Mouse (Mus musculus): ENCODE data around the gene 2700081O15Rik. TPM values are rescaled to one million over a fixed set of nuclear protein-coding genes. Genes with fewer than 3 reads are reported as not detected.
"Not testable (repeated sequence)": the region's sequence is repeated elsewhere in the genome, so short reads cannot be mapped to it uniquely, and the experiment has no call there.

The 2700081O15Rik gene
- total and polyA plus RNA-seq, 2 experiments from 2014 or later = 24.3 to 185 TPM

DNA sequence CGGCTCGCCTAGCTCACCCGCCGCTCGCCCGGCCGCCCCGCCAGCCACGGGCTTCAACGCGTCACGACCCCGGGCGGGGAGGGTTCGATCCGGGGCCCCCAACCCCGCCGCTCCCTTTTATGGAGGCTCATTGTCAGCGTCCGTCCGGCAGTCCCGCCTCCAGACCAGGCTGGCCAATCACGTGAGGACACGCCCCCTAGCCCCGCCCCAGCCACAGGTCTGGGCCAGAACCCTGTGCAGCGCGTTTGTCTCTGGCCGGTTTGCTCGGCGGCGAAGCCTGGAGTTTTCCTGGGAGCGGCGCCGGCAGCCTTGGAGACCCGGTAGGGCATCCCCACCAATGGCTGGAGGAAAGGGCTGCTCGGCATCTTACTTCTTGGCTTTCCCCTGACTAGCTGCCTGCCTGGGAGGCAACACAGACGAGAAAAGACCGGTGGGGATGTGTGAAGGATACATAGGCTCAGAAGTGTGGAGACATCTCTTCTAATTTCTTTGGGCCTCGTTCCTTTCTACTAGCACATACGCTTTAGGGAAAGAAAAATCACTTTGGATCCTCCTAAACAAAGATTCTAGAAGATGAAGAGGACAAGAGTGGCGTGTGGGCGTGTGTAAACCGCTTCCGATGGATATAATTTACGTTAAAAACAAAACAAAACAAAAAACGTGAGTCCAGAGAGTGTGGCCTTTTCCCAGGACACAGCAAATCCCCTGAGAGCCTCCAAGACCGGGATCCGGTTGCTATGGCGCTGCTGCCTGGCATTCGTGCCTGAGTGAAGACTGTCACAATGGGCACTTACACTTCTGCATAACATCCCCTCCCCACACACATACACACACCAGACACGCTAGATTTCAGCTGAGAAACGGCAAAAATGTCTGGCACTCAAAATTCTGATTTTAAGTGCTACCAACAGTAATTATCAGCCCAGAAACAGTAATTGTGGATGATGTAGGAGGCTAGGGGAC is 34.2 kb upstream of the 2700081O15Rik start, which contains the start of gene Spindoc:
Spindoc (minus strand) TSS at position 92 of the 963 bp plus-strand sequence.
- Histone ChIP-seq H3K9ac (peak within 1 kb of the TSS; percentile 93), H3K27me3 (ENCODE audit: insufficient read depth, low read length) (no peaks in the 10 kb centered on the region), H3K36me3 (ENCODE audit: insufficient read depth) (no peaks in the 10 kb centered on the region), H3K4me3 (ENCODE audit: low read depth, low read length) (peak within 1 kb of the TSS; percentile 98), H3K4me1 (ENCODE audit: insufficient read depth) (peaks cover 21% of the 10 kb centered on the region), H3K4me2 (ENCODE audit: low read depth) (peak within 1 kb of the TSS; percentile 77), H3K9me3 (ENCODE audit: low read length) (0 out of 2 replicates have a peak, but pooled peaks cover 4% of the 10 kb centered on the region), H3K27ac (ENCODE audit: low read depth, low read length) (peak within 1 kb of the TSS; percentile 87)
- WGBS = 1% methylated on average over 52 of the region's 52 CpGs
- peak; percentile 97 for ATAC-seq
- peak; percentile 96 for DNase-seq
- no peak for TF ChIP-seq CTCF (IDR thresholded peaks at IDR 0.05; ENCODE audit: low read depth)

DNA sequence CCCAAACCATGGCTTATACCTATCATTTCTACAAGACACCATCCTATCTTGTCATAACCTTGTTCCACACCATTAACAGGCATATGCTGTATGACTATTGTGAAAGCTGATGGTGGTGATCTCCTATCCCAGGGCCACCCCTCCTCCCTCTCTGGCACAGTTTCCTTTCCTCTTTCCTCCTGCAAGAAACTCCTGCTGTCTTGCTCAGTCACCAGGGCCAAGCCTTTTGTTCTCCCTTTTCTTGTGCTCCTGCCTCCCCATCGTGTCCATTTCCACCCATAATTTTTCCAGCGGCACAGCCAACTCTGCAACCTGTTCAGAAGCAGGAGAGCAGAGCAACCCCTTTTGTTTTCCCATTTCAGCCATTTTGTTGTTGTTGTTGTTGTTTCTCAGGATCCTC is 31.4 kb upstream of the 2700081O15Rik start:
- Histone ChIP-seq H3K36me3 (ENCODE audit: insufficient read depth) (no peaks in the 10 kb centered on the region), H3K4me3 (ENCODE audit: low read depth, low read length) (no peak overlapping the region), H3K4me2 (ENCODE audit: low read depth) (no peak overlapping the region), H3K9me3 (ENCODE audit: low read length) (0 out of 2 replicates have a peak, but pooled peaks cover 4% of the 10 kb centered on the region), H3K9ac (no peak overlapping the region), H3K27me3 (ENCODE audit: insufficient read depth, low read length) (no peaks in the 10 kb centered on the region), H3K27ac (ENCODE audit: low read depth, low read length) (no peak overlapping the region), H3K4me1 (ENCODE audit: insufficient read depth) (peaks cover 9% of the 10 kb centered on the region)
- no peak for ATAC-seq
- 33% methylated on average over 2 of the region's 2 CpGs for WGBS
- TF ChIP-seq CTCF (IDR thresholded peaks at IDR 0.05; ENCODE audit: low read depth) = no peak
- no peak for DNase-seq

GRCm38 (mm10) chr19:7388488-7388887 is 28.9 kb upstream of the 2700081O15Rik start:
- Histone ChIP-seq H3K27ac (ENCODE audit: low read depth, low read length) (no peak overlapping the region), H3K27me3 (ENCODE audit: insufficient read depth, low read length) (no peaks in the 10 kb centered on the region), H3K9ac (no peak overlapping the region), H3K9me3 (ENCODE audit: low read length) (0 out of 2 replicates have a peak, but pooled peaks cover 4% of the 10 kb centered on the region), H3K36me3 (ENCODE audit: insufficient read depth) (no peaks in the 10 kb centered on the region), H3K4me1 (ENCODE audit: insufficient read depth) (no peaks in the 10 kb centered on the region), H3K4me3 (ENCODE audit: low read depth, low read length) (no peak overlapping the region), H3K4me2 (ENCODE audit: low read depth) (no peak overlapping the region)
- no peak for DNase-seq
- WGBS = 86% methylated on average over 6 of the region's 6 CpGs
- TF ChIP-seq CTCF (IDR thresholded peaks at IDR 0.05; ENCODE audit: low read depth) = no peak
- ATAC-seq = no peak

GRCm38 (mm10) chr19:7396867-7397826 is 20.3 kb upstream of the 2700081O15Rik start:
- H3K4me1 ChIP-seq (ENCODE audit: insufficient read depth); H3K27ac ChIP-seq (ENCODE audit: low read depth, low read length); H3K9ac ChIP-seq; H3K4me3 ChIP-seq (ENCODE audit: low read depth, low read length); H3K4me2 ChIP-seq (ENCODE audit: low read depth); H3K36me3 ChIP-seq (ENCODE audit: insufficient read depth); ATAC-seq; H3K27me3 ChIP-seq (ENCODE audit: insufficient read depth, low read length); H3K9me3 ChIP-seq (ENCODE audit: low read length): not testable (repeated sequence)
- peak; percentile 28; the same call in 1 of the 2 replicates for TF ChIP-seq CTCF (IDR thresholded peaks at IDR 0.05; ENCODE audit: low read depth)
- peak; percentile 19 for DNase-seq
- WGBS = 71% methylated on average over 9 of the region's 10 CpGs

- H3K36me3 ChIP-seq (ENCODE audit: insufficient read depth); H3K9ac ChIP-seq; ATAC-seq; H3K4me3 ChIP-seq (ENCODE audit: low read depth, low read length); H3K9me3 ChIP-seq (ENCODE audit: low read length); H3K4me2 ChIP-seq (ENCODE audit: low read depth); H3K27me3 ChIP-seq (ENCODE audit: insufficient read depth, low read length); DNase-seq; H3K27ac ChIP-seq (ENCODE audit: low read depth, low read length); H3K4me1 ChIP-seq (ENCODE audit: insufficient read depth): not testable (repeated sequence)
- WGBS = 46% methylated on average over 24 of the region's 24 CpGs
These were observed 18.5 kb upstream of the 2700081O15Rik start for GRCm38 (mm10) chr19:7398898-7399297.

DNA sequence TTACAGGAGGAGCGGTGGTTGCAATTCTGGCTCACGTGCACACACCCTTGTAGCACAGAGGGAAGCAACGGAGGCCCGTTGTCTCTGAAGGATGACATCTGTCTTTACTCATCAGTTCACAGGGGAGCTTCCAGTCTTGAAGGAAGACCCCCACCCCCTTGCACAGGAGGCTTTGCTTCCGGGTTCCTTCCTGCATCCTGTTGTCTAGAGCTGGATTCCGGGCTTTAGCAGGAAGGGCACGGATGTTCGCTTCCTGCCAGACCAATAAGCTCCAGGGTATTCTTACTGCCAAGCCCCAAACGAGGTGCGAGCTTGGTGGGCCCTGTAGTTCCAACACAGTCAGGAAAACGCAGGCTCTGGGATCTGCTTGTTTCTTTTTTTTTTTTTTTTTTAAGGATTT is 16.8 kb upstream of the 2700081O15Rik start:
- no peak for TF ChIP-seq CTCF (IDR thresholded peaks at IDR 0.05; ENCODE audit: low read depth)
- no peak overlapping the region for H3K4me2 ChIP-seq (ENCODE audit: low read depth)
- no peaks in the 10 kb centered on the region for H3K9me3 ChIP-seq (ENCODE audit: low read length)
- ATAC-seq = no peak
- 80% methylated on average over 11 of the region's 11 CpGs for WGBS
- no peak for DNase-seq
- H3K27ac ChIP-seq (ENCODE audit: low read depth, low read length) = no peak overlapping the region
- no peak overlapping the region for H3K9ac ChIP-seq
- H3K4me1 ChIP-seq (ENCODE audit: insufficient read depth) = no peaks in the 10 kb centered on the region
- no peak overlapping the region for H3K4me3 ChIP-seq (ENCODE audit: low read depth, low read length)
- no peaks in the 10 kb centered on the region for H3K27me3 ChIP-seq (ENCODE audit: insufficient read depth, low read length)
- no peaks in the 10 kb centered on the region for H3K36me3 ChIP-seq (ENCODE audit: insufficient read depth)
